Mouse (Mus musculus) thymus, adult 2 months (tissue): ENCODE results near the gene Hif1an.

Experiments
- CTCF ChIP-seq: fragments of 200-500 bp; IDR thresholded peaks from 2 replicates; pipeline ENCODE4 v1.5.1; 2012; ENCODE audit warnings: mild to moderate bottlenecking, control low read depth, low read length, moderate library complexity, borderline replicate concordance; ENCODE audit not compliant: control insufficient read depth, poor library complexity, insufficient read depth; ENCODE audit errors: extremely low read depth
- POLR2A ChIP-seq: fragments of 200-500 bp; IDR thresholded peaks from 2 replicates; pipeline ENCODE4 v1.6.1; 2012; ENCODE audit warnings: mild to moderate bottlenecking, low read length, control low read depth, moderate library complexity; ENCODE audit not compliant: control insufficient read depth, poor library complexity, insufficient read depth; ENCODE audit errors: extremely low read depth

- TF ChIP-seq CTCF (no peak), POLR2A (no peak)
Observed at GRCm38 (mm10) chr19:44576275-44576674, 13.6 kb downstream of the Hif1an start.
